Mouse (Mus musculus) ES-Bruce4 (cell line): ENCODE data around the gene B3galnt2. TPM values are rescaled to one million over a fixed set of nuclear protein-coding genes. Genes with fewer than 3 reads are reported as not detected.
A peak's percentile ranks its signal among the peaks of the same experiment; 100 is the strongest.

Source experiments
- H3K27ac ChIP-seq: 2 replicates; pipeline ENCODE4 v1.5.1; 2012; ENCODE audit warnings: low read length, inconsistent platforms; ENCODE audit not compliant: insufficient read depth
- H3K27me3 ChIP-seq: 2 replicates; pipeline ENCODE4 v1.6.1; 2012; ENCODE audit warnings: mild to moderate bottlenecking, low read length, inconsistent platforms; ENCODE audit not compliant: control insufficient read depth, poor library complexity, insufficient read depth, severe bottlenecking
- H3K36me3 ChIP-seq: 2 replicates; pipeline ENCODE4 v1.6.1; 2012; ENCODE audit warnings: inconsistent platforms, mild to moderate bottlenecking, low read length, moderate library complexity; ENCODE audit not compliant: control insufficient read depth, poor library complexity, insufficient read depth, severe bottlenecking
- H3K4me1 ChIP-seq: one replicate; pipeline ENCODE4 v1.8.1; 2011; ENCODE audit warnings: low read length; ENCODE audit not compliant: control insufficient read depth, insufficient read depth
- H3K4me3 ChIP-seq: 2 replicates; pipeline ENCODE4 v1.5.1; 2011; ENCODE audit warnings: low read depth, mild to moderate bottlenecking, low read length
- H3K9ac ChIP-seq: 2 replicates; pipeline ENCODE4 v1.6.1; 2012; ENCODE audit warnings: low read depth, mild to moderate bottlenecking, inconsistent platforms; ENCODE audit not compliant: poor library complexity, severe bottlenecking
- H3K9me3 ChIP-seq: replicated peaks from 2 replicates; pipeline ENCODE4 v1.6.1; 2012; ENCODE audit warnings: mild to moderate bottlenecking, low read length, inconsistent platforms; ENCODE audit not compliant: control insufficient read depth, poor library complexity, insufficient read depth, severe bottlenecking
- CTCF ChIP-seq: IDR thresholded peaks from one replicate; pipeline ENCODE4 v1.8.1; 2011; ENCODE audit warnings: low read depth, low read length
- EP300 ChIP-seq: IDR thresholded peaks from 2 replicates; pipeline ENCODE4 v1.6.1; 2011; ENCODE audit warnings: low read depth, low read length; ENCODE audit not compliant: insufficient read depth
- POLR2A ChIP-seq: IDR thresholded peaks from one replicate; pipeline ENCODE4 v1.8.1; 2011; ENCODE audit warnings: low read length; ENCODE audit not compliant: insufficient read depth
- polyA plus RNA-seq: library from polyadenylated mRNA; stranded (reverse); fragments of >200 nt; gene quantifications from 2 replicates; pipeline ENCODE4 v1.2.4, GENCODE M21; 2011; ENCODE audit warnings: low read depth; ENCODE audit not compliant: missing spikeins, insufficient read depth, insufficient read length

B3galnt2 gene
- polyA plus RNA-seq, 1 experiment, result 46.2 TPM

- no peaks in the 10 kb centered on the region for H3K9me3 ChIP-seq
- H3K4me1 ChIP-seq, result no peaks in the 10 kb centered on the region
- no peaks in the 10 kb centered on the region for H3K27me3 ChIP-seq
- no peak overlapping the region for H3K9ac ChIP-seq
- H3K27ac ChIP-seq, result no peak overlapping the region
- H3K36me3 ChIP-seq, result no peaks in the 10 kb centered on the region
- no peak overlapping the region for H3K4me3 ChIP-seq
- TF ChIP-seq POLR2A, result no peak
- TF ChIP-seq CTCF, result no peak
- no peak for TF ChIP-seq EP300
Observed at GRCm38 (mm10) chr13:13956686-13957085, 2.4 kb downstream of the B3galnt2 start.

- TF ChIP-seq EP300 (no peak), CTCF (no peak), POLR2A (no peak)
- Histone ChIP-seq H3K4me1 (no peaks in the 10 kb centered on the region), H3K4me3 (no peak overlapping the region), H3K27ac (no peak overlapping the region), H3K9ac (no peak overlapping the region), H3K36me3 (no peaks in the 10 kb centered on the region), H3K27me3 (no peaks in the 10 kb centered on the region), H3K9me3 (no peaks in the 10 kb centered on the region)
Observed at GRCm38 (mm10) chr13:13960211-13960610, 5.9 kb downstream of the B3galnt2 start.

GRCm38 (mm10) chr13:13961046-13961445 lies 6.8 kb downstream of the B3galnt2 start:
- no peaks in the 10 kb centered on the region for H3K4me1 ChIP-seq
- no peak overlapping the region for H3K27ac ChIP-seq
- TF ChIP-seq POLR2A, result no peak
- TF ChIP-seq CTCF, result no peak
- no peak for TF ChIP-seq EP300
- no peaks in the 10 kb centered on the region for H3K36me3 ChIP-seq
- no peaks in the 10 kb centered on the region for H3K9me3 ChIP-seq
- no peak overlapping the region for H3K9ac ChIP-seq
- no peak overlapping the region for H3K4me3 ChIP-seq
- H3K27me3 ChIP-seq, result no peaks in the 10 kb centered on the region

GRCm38 (mm10) chr13:13965388-13965964 lies 11.2 kb downstream of the B3galnt2 start:
- Histone ChIP-seq H3K9me3 (no peaks in the 10 kb centered on the region), H3K27me3 (no peaks in the 10 kb centered on the region), H3K4me1 (no peaks in the 10 kb centered on the region), H3K4me3 (peak overlapping the region; percentile 1; the same call in 1 of the 2 replicates), H3K9ac (peak overlapping the region; percentile 13; the same call in 1 of the 2 replicates), H3K27ac (no peak overlapping the region), H3K36me3 (peaks cover 8% of the 10 kb centered on the region)
- TF ChIP-seq EP300 (no peak), CTCF (no peak), POLR2A (no peak)

- Histone ChIP-seq H3K4me3 (no peak overlapping the region), H3K9ac (no peak overlapping the region), H3K9me3 (no peaks in the 10 kb centered on the region), H3K27ac (no peak overlapping the region), H3K27me3 (no peaks in the 10 kb centered on the region), H3K36me3 (peaks cover 8% of the 10 kb centered on the region), H3K4me1 (no peaks in the 10 kb centered on the region)
- TF ChIP-seq POLR2A (no peak), EP300 (no peak), CTCF (no peak)
Observed at GRCm38 (mm10) chr13:13966172-13966571, 11.9 kb downstream of the B3galnt2 start.

GRCm38 (mm10) chr13:13968629-13969111 lies 14.4 kb downstream of the B3galnt2 start:
- TF ChIP-seq CTCF (no peak), EP300 (peak; percentile 80)
- H3K36me3 ChIP-seq, result peaks cover 8% of the 10 kb centered on the region
- no peak overlapping the region for H3K4me3 ChIP-seq
- H3K27ac ChIP-seq, result peak overlapping the region; percentile 95
- peak overlapping the region; percentile 57 for H3K9ac ChIP-seq
- no peaks in the 10 kb centered on the region for H3K9me3 ChIP-seq
- H3K27me3 ChIP-seq, result no peaks in the 10 kb centered on the region
- H3K4me1 ChIP-seq, result no peaks in the 10 kb centered on the region
